Mouse (Mus musculus): ENCODE data around the gene Fam229a. TPM values are rescaled to one million over a fixed set of nuclear protein-coding genes. Genes with fewer than 3 reads are reported as not detected.
"Not testable (repeated sequence)": the region's sequence is repeated elsewhere in the genome, so short reads cannot be mapped to it uniquely, and the experiment has no call there.

Gene Fam229a
- total RNA-seq, 2 experiments from 2014 or later: not detected

- intact Hi-C loops (cut with DNase I): no loop called here
- DNase-seq: no peak
Observed at GRCm38 (mm10) chr4:129514300-129514898, 23.4 kb downstream of the Fam229a start.

DNA sequence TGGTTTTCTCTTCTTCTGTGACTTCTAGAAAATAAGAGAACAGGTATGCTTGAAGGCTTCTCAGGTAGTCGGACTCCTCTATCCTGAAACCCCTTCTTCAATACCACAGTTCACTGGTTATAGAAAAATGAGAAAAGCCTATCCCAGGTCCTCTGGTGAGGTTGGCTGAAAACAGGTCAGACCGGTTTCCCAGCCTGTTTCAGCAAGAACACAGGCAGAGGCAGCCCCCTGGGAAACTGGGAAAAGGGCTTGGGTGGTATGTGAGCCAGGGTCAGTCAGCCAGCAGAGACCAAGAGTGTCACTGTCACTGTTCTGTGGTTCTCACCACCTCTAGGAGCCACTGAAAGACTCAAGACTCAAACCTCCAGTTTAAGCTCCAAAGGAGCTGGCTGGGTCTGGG lies 25.9 kb downstream of the Fam229a start:
- intact Hi-C loops (cut with DNase I): no loop called here
- DNase-seq: no peak

GRCm38 (mm10) chr4:129518519-129518918 lies 27.5 kb downstream of the Fam229a start:
- DNase-seq: no peak
- intact Hi-C loops (cut with DNase I): no loop called here

GRCm38 (mm10) chr4:129525338-129525737 lies 34.3 kb downstream of the Fam229a start:
- intact Hi-C loops (cut with DNase I): no loop called here

DNA sequence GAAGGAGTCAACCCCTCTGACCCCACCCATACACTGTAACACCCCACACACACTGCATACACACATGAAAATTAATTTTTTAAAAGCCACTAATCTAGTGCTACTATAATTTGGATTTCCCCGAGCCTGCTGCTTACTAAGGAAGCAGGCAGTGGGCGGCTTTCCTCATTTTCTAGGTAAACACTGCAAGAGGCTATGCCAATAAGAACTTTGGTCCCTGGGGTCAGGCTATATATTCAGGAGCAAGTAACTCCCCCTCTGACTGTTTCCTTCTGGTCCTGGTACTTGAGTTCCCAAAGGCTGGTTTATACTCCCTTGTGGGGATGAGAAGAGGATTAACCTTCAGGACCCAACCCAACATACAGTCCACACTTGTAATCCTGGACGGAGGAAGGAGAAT lies 34.9 kb downstream of the Fam229a start:
- intact Hi-C loops (cut with DNase I): no loop called here
- no peak for DNase-seq

More at GRCm38 (mm10) chr4:129525338-129525737, 34.3 kb downstream of the Fam229a start:
- no peak for DNase-seq

GRCm38 (mm10) chr4:129528901-129529300 lies 37.9 kb downstream of the Fam229a start:
- DNase-seq; intact Hi-C loops (cut with DNase I): not testable (repeated sequence)

DNA sequence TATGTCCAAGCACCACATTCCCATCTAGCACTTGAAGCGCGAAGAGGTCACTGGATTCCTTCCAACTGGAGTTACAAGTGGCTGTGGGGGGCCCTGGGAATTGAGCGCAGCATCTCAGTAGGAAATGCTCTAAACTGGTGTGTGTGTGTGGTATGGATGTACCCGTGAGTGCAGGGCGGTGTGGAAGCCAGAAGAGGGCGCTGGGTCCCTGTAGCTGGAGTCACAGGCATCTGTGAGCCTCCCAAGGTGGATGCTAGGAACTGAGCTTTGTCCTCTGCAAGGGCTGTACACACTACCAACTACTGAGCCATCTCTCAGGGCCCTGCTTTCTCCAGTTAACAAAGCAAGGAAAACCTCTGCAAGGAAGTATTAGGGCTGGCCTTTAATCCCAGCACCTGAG lies 49.0 kb downstream of the Fam229a start:
- intact Hi-C loops (cut with DNase I): loop anchor here (5.0 kb wide), 1 partner anchor 62 kb away; the partner anchor contains the start of genes Eif3i and Tmem234
- no peak for DNase-seq

Other genes with a start within 250 kb of the Fam229a start
- 1 to 10 TPM; 1.7 to 1.9 TPM for gene C77080, start 229.8 kb upstream of the Fam229a start, total RNA-seq (2021)
- gene Sync, start 203.6 kb upstream of the Fam229a start, total RNA-seq (2021): 10 to 100 TPM; 38.3 to 44.9 TPM
- gene Rbbp4, start 155.8 kb upstream of the Fam229a start, total RNA-seq (2021): 10 to 100 TPM; 36.0 to 47.3 TPM
- gene Zbtb8os, start 155.5 kb upstream of the Fam229a start, total RNA-seq (2021): 10 to 100 TPM; 23.3 to 24.2 TPM
- gene Zbtb8a, start 113.1 kb upstream of the Fam229a start, total RNA-seq (2021): 1 to 10 TPM in 1 of 2 experiments, under 1 TPM in 1; 0.76 to 1.1 TPM
- not detected for gene Zbtb8b, start 50.3 kb upstream of the Fam229a start, total RNA-seq (2021)
- gene Bsdc1, start 29.6 kb upstream of the Fam229a start, total RNA-seq (2021): 10 to 100 TPM; 28.7 to 35.8 TPM
- gene Tssk3, start 168 bp upstream of the Fam229a start, total RNA-seq (2021): not detected
- 1 to 10 TPM; 1.0 to 1.9 TPM for gene Marcksl1, start 22.4 kb downstream of the Fam229a start, total RNA-seq (2021)
- gene Hdac1, start 51.5 kb downstream of the Fam229a start, total RNA-seq (2021): 1 to 10 TPM; 9.0 to 9.9 TPM
- gene Lck, start 82.5 kb downstream of the Fam229a start, total RNA-seq (2021): 1 to 10 TPM in 1 of 2 experiments, not detected in 1; 6.2 TPM
- not detected for gene Fam167b, start 87.4 kb downstream of the Fam229a start, total RNA-seq (2021)
- gene Eif3i, start 109.5 kb downstream of the Fam229a start, total RNA-seq (2021): 100 to 1,000 TPM; 116 to 135 TPM
- gene Tmem234, start 109.5 kb downstream of the Fam229a start, total RNA-seq (2021): 10 to 100 TPM; 29.3 to 30.0 TPM
- gene Dcdc2b, start 123.1 kb downstream of the Fam229a start, total RNA-seq (2021): under 1 TPM; 0.51 to 0.62 TPM
- 1 to 10 TPM; 6.5 to 9.8 TPM for gene Iqcc, start 127.9 kb downstream of the Fam229a start, total RNA-seq (2021)
- 10 to 100 TPM; 41.0 to 44.5 TPM for gene Ccdc28b, start 132.8 kb downstream of the Fam229a start, total RNA-seq (2021)
- 10 to 100 TPM; 15.2 to 17.2 TPM for gene Txlna, start 149.9 kb downstream of the Fam229a start, total RNA-seq (2021)
- 10 to 100 TPM; 64.5 to 67.4 TPM for gene Kpna6, start 181.6 kb downstream of the Fam229a start, total RNA-seq (2021)
- gene Tmem39b, start 205.6 kb downstream of the Fam229a start, total RNA-seq (2021): 1 to 10 TPM; 2.5 to 3.3 TPM

Measured in gastrocnemius, postnatal 36 days (tissue).